Mouse (Mus musculus): ENCODE measurements around the gene Patl2.
A peak's percentile ranks its signal among the peaks of the same experiment; 100 is the strongest.

The Patl2 gene

GRCm38 (mm10) chr2:122172188-122172587, 13.8 kb downstream of the Patl2 start:
- DNase-seq (ENCODE audit: low read depth, low spot score), result no peak

- DNase-seq (ENCODE audit: low read depth, low spot score), result no peak
Observed at GRCm38 (mm10) chr2:122171292-122171691, 14.7 kb downstream of the Patl2 start.

GRCm38 (mm10) chr2:122164293-122164692, 21.7 kb downstream of the Patl2 start:
- no peak for DNase-seq (ENCODE audit: low read depth, low spot score)

GRCm38 (mm10) chr2:122163430-122164195, 22.4 kb downstream of the Patl2 start:
- no peak for DNase-seq (ENCODE audit: low read depth, low spot score)

- no peak for DNase-seq (ENCODE audit: low read depth, low spot score)
Observed at GRCm38 (mm10) chr2:122162529-122162928, 23.5 kb downstream of the Patl2 start.

GRCm38 (mm10) chr2:122161542-122161941, 24.4 kb downstream of the Patl2 start:
- DNase-seq (ENCODE audit: low read depth, low spot score), result no peak

- DNase-seq (ENCODE audit: low read depth, low spot score), result peak; percentile 63
Observed at GRCm38 (mm10) chr2:122160680-122161079, 25.3 kb downstream of the Patl2 start, which contains the start of gene Trim69. Gene Trim69 (plus strand): TSS chr2:122160700.

GRCm38 (mm10) chr2:122159667-122160066, 26.3 kb downstream of the Patl2 start:
- no peak for DNase-seq (ENCODE audit: low read depth, low spot score)

- DNase-seq (ENCODE audit: low read depth, low spot score), result no peak
Observed at GRCm38 (mm10) chr2:122158362-122158802, 27.6 kb downstream of the Patl2 start.

- no peak for DNase-seq (ENCODE audit: low read depth, low spot score)
Observed at GRCm38 (mm10) chr2:122157561-122157960, 28.4 kb downstream of the Patl2 start.

GRCm38 (mm10) chr2:122156051-122156700, 29.8 kb downstream of the Patl2 start:
- no peak for DNase-seq (ENCODE audit: low read depth, low spot score)

- DNase-seq (ENCODE audit: low read depth, low spot score), result no peak
Observed at GRCm38 (mm10) chr2:122155292-122155691, 30.7 kb downstream of the Patl2 start.

GRCm38 (mm10) chr2:122154479-122154878, 31.5 kb downstream of the Patl2 start:
- no peak for DNase-seq (ENCODE audit: low read depth, low spot score)

GRCm38 (mm10) chr2:122153681-122154365, 32.2 kb downstream of the Patl2 start:
- no peak for DNase-seq (ENCODE audit: low read depth, low spot score)

- no peak for DNase-seq (ENCODE audit: low read depth, low spot score)
Observed at GRCm38 (mm10) chr2:122152850-122153249, 33.1 kb downstream of the Patl2 start.

GRCm38 (mm10) chr2:122151221-122151620, 34.8 kb downstream of the Patl2 start:
- no peak for DNase-seq (ENCODE audit: low read depth, low spot score)

- no peak for DNase-seq (ENCODE audit: low read depth, low spot score)
Observed at GRCm38 (mm10) chr2:122149716-122150115, 36.3 kb downstream of the Patl2 start.

- DNase-seq (ENCODE audit: low read depth, low spot score), result no peak
Observed at GRCm38 (mm10) chr2:122149316-122149715, 36.7 kb downstream of the Patl2 start.

- DNase-seq (ENCODE audit: low read depth, low spot score), result no peak
Observed at GRCm38 (mm10) chr2:122148242-122148917, 37.6 kb downstream of the Patl2 start.

GRCm38 (mm10) chr2:122147508-122148241, 38.3 kb downstream of the Patl2 start, which contains the start of gene B2m:
Gene B2m (plus strand): TSS chr2:122147686.
- peak; percentile 78 for DNase-seq (ENCODE audit: low read depth, low spot score)

GRCm38 (mm10) chr2:122146687-122147086, 39.3 kb downstream of the Patl2 start:
- DNase-seq (ENCODE audit: low read depth, low spot score), result no peak

Measured in c-Kit-negative CD71-positive TER-119-positive erythroid progenitor cells, embryonic 14.5 days (primary cell).